Mouse (Mus musculus) myocyte (in vitro differentiated cells): ENCODE measurements around the gene Ccdc157.

Source experiments
- MAX ChIP-seq: IDR thresholded peaks from one replicate; pipeline ENCODE4 v1.6.1; 2011; ENCODE audit warnings: low read depth, mild to moderate bottlenecking, control low read depth
- POLR2A ChIP-seq: IDR thresholded peaks from one replicate; pipeline ENCODE4 v1.6.1; 2011; ENCODE audit warnings: low read depth, mild to moderate bottlenecking, control low read depth, moderate library complexity; ENCODE audit not compliant: insufficient read length
- POLR2AphosphoS2 ChIP-seq: IDR thresholded peaks from one replicate; pipeline ENCODE4 v1.6.1; 2011; ENCODE audit warnings: low read depth, control low read depth; ENCODE audit not compliant: insufficient read length

- no peak for TF ChIP-seq POLR2A
- TF ChIP-seq MAX = no peak
- no peak for TF ChIP-seq POLR2AphosphoS2
Observed at GRCm38 (mm10) chr11:4104989-4105388, 55.1 kb downstream of the Ccdc157 start.
